Mouse (Mus musculus) spleen, adult 2 months (tissue): ENCODE results near the gene Derl3.

Experiments
- CTCF ChIP-seq: fragments of 200-500 bp; IDR thresholded peaks from 2 replicates; pipeline ENCODE4 v1.5.1; 2011; ENCODE audit warnings: mild to moderate bottlenecking, inconsistent platforms; ENCODE audit not compliant: insufficient read depth, insufficient read length, insufficient replicate concordance; ENCODE audit errors: extremely low read depth
- POLR2A ChIP-seq: fragments of 200-500 bp; IDR thresholded peaks from 2 replicates; pipeline ENCODE4 v1.6.1; 2011; ENCODE audit warnings: low read depth, low read length, inconsistent platforms

- TF ChIP-seq POLR2A (no peak), CTCF (no peak)
Observed at GRCm38 (mm10) chr10:75857598-75857997, 35.6 kb upstream of the Derl3 start.
